Mouse (Mus musculus) liver, postnatal 0 days (tissue): ENCODE results near the gene Srarp. TPM values are rescaled to one million over a fixed set of nuclear protein-coding genes. Genes with fewer than 3 reads are reported as not detected.

Experiments used
- ATAC-seq: fragments of 200-750 bp; cut with Nextera tagmentation; 2 replicates; pipeline ENCODE4 v1.8.0; 2017; ENCODE audit warnings: mild to moderate bottlenecking, moderate library complexity
- DNase-seq: peaks from one replicate; pipeline ENCODE4 v3.0.0-alpha.2; 2016
- H3K27ac ChIP-seq: fragments of 300-500 bp; sonication (generic); 2 replicates; pipeline ENCODE4 v1.5.1; 2014; ENCODE audit warnings: antibody characterized with exemption, moderate library complexity, mild to moderate bottlenecking, low read depth
- H3K27me3 ChIP-seq: fragments of 300-500 bp; sonication (generic); 2 replicates; pipeline ENCODE4 v1.6.1; 2014; ENCODE audit warnings: low read length, control low read depth, mixed read lengths; ENCODE audit not compliant: insufficient read depth
- H3K36me3 ChIP-seq: fragments of 300-500 bp; sonication (generic); replicated peaks from 2 replicates; pipeline ENCODE4 v1.6.1; 2014; ENCODE audit warnings: mild to moderate bottlenecking, control low read depth, low read length, moderate library complexity, mixed read lengths; ENCODE audit not compliant: insufficient read depth
- H3K4me1 ChIP-seq: fragments of 300-500 bp; sonication (generic); 2 replicates; pipeline ENCODE4 v1.6.1; 2014; ENCODE audit warnings: antibody characterized with exemption, mild to moderate bottlenecking, control low read depth; ENCODE audit not compliant: insufficient read depth
- H3K4me2 ChIP-seq: fragments of 300-500 bp; sonication (generic); 2 replicates; pipeline ENCODE4 v1.6.1; 2014; ENCODE audit warnings: low read depth, mild to moderate bottlenecking, low read length, moderate library complexity, mixed read lengths
- H3K4me3 ChIP-seq: fragments of 300-500 bp; sonication (generic); 2 replicates; pipeline ENCODE4 v1.5.1; 2014; ENCODE audit warnings: low read depth, low read length
- H3K9ac ChIP-seq: fragments of 300-500 bp; sonication (generic); replicated peaks from 2 replicates; pipeline ENCODE4 v1.6.1; 2014; ENCODE audit warnings: mild to moderate bottlenecking, moderate library complexity
- H3K9me3 ChIP-seq: fragments of 300-500 bp; sonication (generic); 2 replicates; pipeline ENCODE4 v1.6.1; 2016; ENCODE audit warnings: mild to moderate bottlenecking, control low read depth, low read length, mixed read lengths
- CTCF ChIP-seq: sonication (generic); IDR thresholded peaks from 2 replicates; pipeline ENCODE4 v1.5.1; 2016; ENCODE audit warnings: antibody characterized with exemption, low read depth
- EP300 ChIP-seq: IDR thresholded peaks from 2 replicates; pipeline ENCODE4 v1.6.1; 2016; ENCODE audit warnings: antibody characterized with exemption, low read depth, mild to moderate bottlenecking
- WGBS: fragments of 180-500 bp; shearing (Covaris S2); extraction: QIAGEN DNeasy Blood & Tissue Kit; methylation state at CpG from one replicate; pipeline ENCODE4 v1.1.7; 2014; ENCODE audit not compliant: insufficient replicate concordance; 5-methylcytosine and 5-hydroxymethylcytosine counted together
- polyA plus RNA-seq: library from polyadenylated mRNA; unstranded; fragments of >200 nt; fragmentation: Nextera tagmentation; extraction: Ambion mirVana; gene quantifications from 2 replicates; pipeline ENCODE4 v1.2.1, GENCODE M21; 2015

Srarp gene
- not detected in 2 replicates for polyA plus RNA-seq

DNA sequence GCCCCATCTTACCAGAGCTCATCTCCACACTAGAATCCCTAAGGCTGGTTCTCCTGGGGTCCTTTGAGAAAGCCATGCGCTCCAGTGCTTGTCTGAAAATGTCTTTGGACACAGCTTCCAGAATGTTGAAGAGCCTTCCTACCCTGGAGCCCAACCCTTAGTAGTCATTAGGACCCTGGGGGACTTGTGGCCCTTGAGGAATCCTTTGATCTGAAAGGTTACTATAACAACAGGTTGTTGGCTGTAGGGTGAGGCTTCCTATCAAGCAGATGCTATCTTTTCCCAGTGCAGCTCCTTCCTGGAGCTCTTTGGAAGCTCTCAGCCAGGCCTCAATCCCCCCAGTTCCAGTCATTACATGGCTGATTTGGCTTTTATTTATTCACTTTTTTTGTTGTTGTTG, at the start of gene Srarp:
Gene Srarp (minus strand): TSS at position 132 of the 400 bp plus-strand sequence.
- ATAC-seq (no peak), DNase-seq (no peak)
- Histone ChIP-seq H3K4me3 (no peak within 1 kb of the TSS), H3K27me3 (no peaks in the 10 kb centered on the region), H3K4me2 (no peak within 1 kb of the TSS), H3K9ac (no peak within 1 kb of the TSS), H3K27ac (no peak within 1 kb of the TSS), H3K36me3 (no peaks in the 10 kb centered on the region), H3K9me3 (no peaks in the 10 kb centered on the region), H3K4me1 (no peaks in the 10 kb centered on the region)
- no peak for TF ChIP-seq CTCF
- no peak for TF ChIP-seq EP300
- 70% methylated on average over 1 of the region's 1 CpGs for WGBS

DNA sequence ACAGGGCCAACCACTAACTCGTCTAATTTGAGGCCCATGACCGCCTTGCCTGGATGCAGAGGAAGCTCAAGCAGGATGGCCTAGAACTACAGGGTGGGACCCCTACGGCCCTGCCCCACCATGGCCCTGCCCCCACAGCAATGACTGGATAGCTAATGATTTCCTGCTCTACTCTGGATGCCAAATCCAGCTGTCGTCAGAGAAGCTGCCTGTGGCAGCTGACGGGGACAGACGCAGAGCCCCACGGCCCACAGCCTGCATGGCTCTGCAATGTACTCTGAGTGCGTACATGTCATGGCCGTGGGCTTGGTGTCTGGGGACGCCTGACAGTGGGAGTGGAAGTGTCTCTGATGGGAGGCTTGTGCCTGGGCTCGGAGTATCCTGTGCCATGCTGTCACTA, 48.2 kb upstream of the Srarp start:
- WGBS: 81% methylated on average over 11 of the region's 11 CpGs
- H3K4me1 ChIP-seq: no peaks in the 10 kb centered on the region
- H3K36me3 ChIP-seq: peaks cover 80% of the 10 kb centered on the region
- H3K27me3 ChIP-seq: no peaks in the 10 kb centered on the region
- no peak overlapping the region for H3K9ac ChIP-seq
- no peak overlapping the region for H3K4me3 ChIP-seq
- H3K9me3 ChIP-seq: no peaks in the 10 kb centered on the region
- H3K27ac ChIP-seq: no peak overlapping the region
- DNase-seq (no peak), ATAC-seq (no peak)
- TF ChIP-seq CTCF: no peak
- no peak for TF ChIP-seq EP300
- H3K4me2 ChIP-seq: no peak overlapping the region

GRCm38 (mm10) chr4:141479411-141479810, 43.5 kb upstream of the Srarp start:
- Histone ChIP-seq H3K36me3 (peaks cover 86% of the 10 kb centered on the region), H3K9me3 (peaks cover 7% of the 10 kb centered on the region; the same call in 1 of the 2 replicates), H3K27me3 (no peaks in the 10 kb centered on the region), H3K4me2 (no peak overlapping the region), H3K4me1 (no peaks in the 10 kb centered on the region; the same call in 1 of the 2 replicates), H3K4me3 (no peak overlapping the region), H3K27ac (no peak overlapping the region), H3K9ac (no peak overlapping the region)
- WGBS: 93% methylated on average over 8 of the region's 8 CpGs
- TF ChIP-seq EP300 (no peak), CTCF (no peak)
- ATAC-seq: no peak
- DNase-seq: no peak

DNA sequence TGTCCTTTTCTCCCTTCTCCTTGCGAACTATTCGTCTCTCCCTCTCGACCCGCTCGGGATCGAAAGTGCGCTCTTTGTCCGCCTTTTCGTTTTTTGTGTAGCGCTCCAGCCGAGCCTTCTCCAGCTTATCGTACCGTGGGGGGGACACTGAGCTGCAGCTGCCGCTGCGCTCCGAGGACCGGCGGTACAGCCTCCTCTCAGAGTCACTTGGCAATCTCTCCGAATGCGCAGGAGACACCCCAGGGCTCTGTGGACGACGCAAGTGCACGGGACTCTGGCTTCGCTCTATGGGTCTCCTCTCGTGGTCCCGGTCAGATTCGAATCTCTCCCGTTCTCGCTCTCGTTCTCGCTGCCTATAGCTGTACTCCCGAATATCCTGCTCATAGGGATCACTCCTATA, 42.9 kb upstream of the Srarp start:
- Histone ChIP-seq H3K27me3 (no peaks in the 10 kb centered on the region), H3K27ac (no peak overlapping the region), H3K4me2 (no peak overlapping the region), H3K36me3 (peaks cover 86% of the 10 kb centered on the region), H3K9me3 (peaks cover 7% of the 10 kb centered on the region; the same call in 1 of the 2 replicates), H3K4me3 (no peak overlapping the region), H3K9ac (no peak overlapping the region), H3K4me1 (no peaks in the 10 kb centered on the region; the same call in 1 of the 2 replicates)
- DNase-seq (no peak), ATAC-seq (no peak)
- TF ChIP-seq CTCF (no peak), EP300 (no peak)
- WGBS: 97% methylated on average over 32 of the region's 32 CpGs

DNA sequence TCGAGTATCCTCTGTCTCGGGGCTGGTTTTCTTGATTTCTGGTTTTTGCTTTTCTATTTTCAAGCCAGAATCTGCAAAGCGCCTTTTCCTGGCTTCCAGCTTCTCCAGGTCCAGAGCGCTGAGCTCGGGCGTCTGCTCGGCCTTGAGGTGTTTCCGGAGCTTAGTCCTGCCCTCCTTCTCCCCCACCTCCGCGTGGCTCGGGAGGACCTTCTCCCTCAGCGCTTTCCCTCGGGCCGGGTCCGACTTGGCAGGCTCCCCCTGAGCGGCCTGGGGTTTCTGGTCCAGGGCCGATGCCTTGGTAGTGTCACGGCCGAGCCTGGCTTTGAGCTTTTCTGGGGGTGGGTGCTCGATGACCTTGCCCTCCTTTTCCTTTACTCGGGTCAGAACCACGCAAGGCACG, 42.3 kb upstream of the Srarp start:
- DNase-seq: no peak
- 92% methylated on average over 23 of the region's 23 CpGs for WGBS

GRCm38 (mm10) chr4:141477681-141478102, 41.8 kb upstream of the Srarp start:
- H3K4me1 ChIP-seq: no peaks in the 10 kb centered on the region; the same call in 1 of the 2 replicates
- H3K9ac ChIP-seq: no peak overlapping the region
- peak; percentile 66 for DNase-seq
- H3K27me3 ChIP-seq: no peaks in the 10 kb centered on the region
- peak; percentile 58; the same call in 1 of the 2 replicates for ATAC-seq
- peaks cover 7% of the 10 kb centered on the region; the same call in 1 of the 2 replicates for H3K9me3 ChIP-seq
- peaks cover 88% of the 10 kb centered on the region for H3K36me3 ChIP-seq
- H3K27ac ChIP-seq: peak overlapping the region; percentile 55
- WGBS: 56% methylated on average over 16 of the region's 16 CpGs
- H3K4me3 ChIP-seq: no peak overlapping the region
- no peak overlapping the region for H3K4me2 ChIP-seq
- TF ChIP-seq EP300 (no peak), CTCF (no peak)

More for the DNA sequence above, 42.3 kb upstream of the Srarp start:
- no peak for TF ChIP-seq EP300
- no peak for TF ChIP-seq CTCF
- ATAC-seq: no peak
- Histone ChIP-seq H3K4me3 (no peak overlapping the region), H3K9ac (no peak overlapping the region; the same call in 1 of the 2 replicates), H3K4me2 (no peak overlapping the region), H3K9me3 (peaks cover 7% of the 10 kb centered on the region; the same call in 1 of the 2 replicates), H3K36me3 (peaks cover 87% of the 10 kb centered on the region), H3K4me1 (no peaks in the 10 kb centered on the region; the same call in 1 of the 2 replicates), H3K27me3 (no peaks in the 10 kb centered on the region), H3K27ac (peak overlapping the region; percentile 55)
